Mouse (Mus musculus): ENCODE results near the gene Hist1h4h.

Hist1h4h gene

DNA sequence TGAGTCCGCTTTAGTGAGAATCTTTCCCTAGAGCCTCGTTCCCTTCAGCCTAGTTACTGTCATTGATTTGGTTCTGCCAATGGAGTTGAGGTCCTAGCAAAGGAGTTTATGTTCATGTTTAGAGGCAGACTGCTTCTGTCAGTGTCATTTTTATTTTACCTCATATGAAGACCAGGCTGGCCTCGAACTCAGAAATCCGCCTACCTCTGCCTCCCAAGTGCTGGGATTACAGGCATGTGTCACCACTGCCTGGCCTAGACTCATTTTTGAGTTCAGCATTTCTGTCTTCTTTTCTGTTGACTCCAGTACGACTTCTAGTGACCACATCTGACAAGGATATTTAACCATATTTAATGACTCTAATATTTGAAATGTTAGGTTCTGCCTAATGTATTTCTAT, 15.6 kb upstream of the Hist1h4h start:
- no peak for DNase-seq

DNA sequence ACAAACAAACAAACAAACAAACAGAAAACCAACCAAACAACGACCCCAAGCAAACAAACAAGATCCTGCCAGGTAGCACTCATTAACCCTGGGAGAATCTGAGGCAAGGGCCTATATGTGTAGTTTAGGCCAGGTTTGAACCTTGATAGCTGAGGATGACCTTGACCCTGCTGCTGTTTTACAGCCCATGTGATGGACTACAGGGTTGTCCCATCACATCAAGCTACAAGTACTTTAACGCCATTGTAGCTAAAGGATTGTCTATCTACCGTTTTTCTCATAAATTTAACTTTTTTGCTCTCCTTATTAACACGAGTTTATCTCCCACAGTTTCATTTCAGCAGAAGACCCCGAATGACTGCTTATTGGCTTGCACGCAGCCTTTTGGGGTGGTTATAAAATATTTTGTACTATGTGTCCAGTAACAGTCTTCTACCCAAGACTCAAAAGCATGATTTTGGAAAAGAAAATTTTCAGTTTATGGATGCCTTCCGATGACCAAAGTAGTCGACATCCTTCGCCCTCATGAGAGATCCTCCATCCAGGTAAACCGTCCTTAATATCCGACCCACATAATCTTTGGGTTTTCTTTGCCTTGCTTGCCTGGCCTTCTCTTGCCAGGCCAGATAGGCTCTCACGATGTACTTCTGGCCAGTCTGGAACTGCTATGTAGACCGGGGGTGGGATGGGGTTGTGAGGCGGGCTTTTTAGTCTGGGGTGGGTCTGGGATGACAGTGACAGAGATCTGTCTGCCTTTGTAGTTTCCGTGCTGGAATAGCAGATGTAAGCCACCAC, 14.8 kb upstream of the Hist1h4h start:
- no peak for DNase-seq

GRCm38 (mm10) chr13:23516822-23517602, 13.8 kb upstream of the Hist1h4h start:
- DNase-seq, result peak; percentile 89

- peak; percentile 92 for DNase-seq
These were observed 13.1 kb upstream of the Hist1h4h start for GRCm38 (mm10) chr13:23517603-23518294.

- DNase-seq, result no peak
These were observed 12.6 kb upstream of the Hist1h4h start for GRCm38 (mm10) chr13:23518295-23518603.

GRCm38 (mm10) chr13:23518885-23519284, 12.0 kb upstream of the Hist1h4h start:
- DNase-seq, result peak; percentile 88

- peak; percentile 88 for DNase-seq
These were observed 11.4 kb upstream of the Hist1h4h start for GRCm38 (mm10) chr13:23519416-23519815.

- DNase-seq, result peak; percentile 78
These were observed 9.1 kb upstream of the Hist1h4h start for GRCm38 (mm10) chr13:23521703-23522102.

DNA sequence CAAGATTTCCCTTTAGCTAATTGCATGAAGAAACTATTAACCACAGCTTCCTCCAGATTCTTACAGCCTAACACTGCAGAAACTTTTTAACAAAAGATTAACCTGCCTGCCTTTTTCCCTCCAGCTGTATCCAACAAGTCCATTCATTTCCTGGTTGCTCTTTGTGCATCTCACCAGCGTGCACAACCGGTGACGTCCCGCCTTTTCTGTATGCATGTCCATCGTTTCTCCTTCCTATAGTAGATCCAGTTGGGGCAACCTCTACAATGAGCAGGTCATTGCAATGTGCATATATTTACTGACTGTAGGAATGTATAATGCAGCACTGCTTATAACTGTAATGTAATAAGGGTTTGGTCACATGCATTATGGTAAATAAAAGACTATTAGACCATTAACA, 6.9 kb upstream of the Hist1h4h start:
- no peak for DNase-seq

DNA sequence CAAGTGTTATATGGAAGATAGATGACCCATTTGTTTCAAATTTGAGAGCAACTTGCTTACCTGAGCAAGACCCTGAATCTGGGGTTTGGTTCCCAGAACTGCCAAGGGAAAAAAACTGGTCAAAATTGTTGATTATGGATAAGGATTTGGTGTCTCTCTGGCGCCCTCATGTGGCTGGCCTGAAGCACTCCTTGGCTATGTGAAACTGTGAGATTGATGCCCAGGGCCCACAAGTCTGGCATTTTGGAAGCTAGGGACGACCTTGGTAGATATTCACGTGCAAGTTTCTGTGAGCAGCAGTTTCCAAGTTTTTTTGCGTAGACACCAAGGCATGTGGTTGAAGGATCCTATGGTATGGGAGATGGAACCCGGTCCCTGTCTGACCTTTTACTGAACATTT, 6.2 kb upstream of the Hist1h4h start:
- DNase-seq, result peak; percentile 87

DNA sequence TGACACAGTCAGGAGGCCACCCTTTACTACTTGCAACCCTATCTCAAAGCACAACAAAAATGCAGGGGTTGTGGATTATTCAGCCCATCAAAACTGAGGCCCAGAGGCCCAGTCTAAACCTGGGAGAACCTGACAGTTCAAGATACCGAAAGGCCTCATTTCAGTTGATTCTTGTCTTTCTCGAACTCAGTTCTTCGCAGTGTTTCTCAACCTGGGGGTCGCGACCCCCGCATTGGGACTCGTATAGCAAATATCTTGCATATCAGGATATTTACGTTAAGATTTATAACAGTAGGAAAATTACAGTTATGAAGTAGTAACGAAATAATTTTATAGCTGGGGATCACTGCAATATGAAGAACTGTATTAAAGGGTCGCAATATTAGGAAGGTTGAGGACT, 4.9 kb upstream of the Hist1h4h start:
- DNase-seq, result no peak

- DNase-seq, result peak; percentile 96
These were observed 4.5 kb upstream of the Hist1h4h start for GRCm38 (mm10) chr13:23526312-23526711.

- no peak for DNase-seq
These were observed 1.8 kb upstream of the Hist1h4h start for GRCm38 (mm10) chr13:23529005-23529404.

GRCm38 (mm10) chr13:23529480-23530165, 1.2 kb upstream of the Hist1h4h start:
- no peak for DNase-seq

DNA sequence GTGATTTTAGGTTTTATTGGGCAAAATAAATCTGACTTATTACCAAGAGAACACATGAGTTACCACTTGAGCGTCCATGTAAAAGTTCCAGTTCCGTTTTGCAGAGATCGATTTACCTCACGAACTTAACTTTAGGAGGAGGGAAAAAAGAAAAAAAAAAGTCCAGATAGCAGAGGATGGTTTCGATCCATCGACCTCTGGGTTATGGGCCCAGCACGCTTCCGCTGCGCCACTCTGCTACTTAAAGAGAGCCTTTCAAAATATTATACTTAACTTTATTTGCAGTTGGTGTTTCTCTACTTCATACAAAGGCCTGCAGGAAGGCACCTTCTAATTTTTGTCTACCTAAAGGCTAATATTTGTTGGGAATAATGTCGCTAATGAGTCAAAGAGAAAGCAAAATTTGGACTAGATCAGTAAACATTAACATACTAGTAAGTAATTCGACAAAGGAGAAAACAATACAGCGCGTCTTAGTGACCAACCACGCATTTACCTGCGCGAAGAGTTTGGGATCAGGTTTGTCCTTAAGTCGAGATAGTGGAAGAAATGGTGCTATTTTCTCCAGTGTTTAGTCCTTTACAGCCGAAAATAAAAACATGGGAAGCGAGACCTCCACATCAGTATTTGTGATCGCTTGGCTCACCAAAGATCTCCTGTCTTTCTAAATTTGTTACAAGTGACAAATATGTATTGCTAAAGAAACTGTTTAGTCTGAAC, 509 bp upstream of the Hist1h4h start:
- DNase-seq, result peak; percentile 77

DNA sequence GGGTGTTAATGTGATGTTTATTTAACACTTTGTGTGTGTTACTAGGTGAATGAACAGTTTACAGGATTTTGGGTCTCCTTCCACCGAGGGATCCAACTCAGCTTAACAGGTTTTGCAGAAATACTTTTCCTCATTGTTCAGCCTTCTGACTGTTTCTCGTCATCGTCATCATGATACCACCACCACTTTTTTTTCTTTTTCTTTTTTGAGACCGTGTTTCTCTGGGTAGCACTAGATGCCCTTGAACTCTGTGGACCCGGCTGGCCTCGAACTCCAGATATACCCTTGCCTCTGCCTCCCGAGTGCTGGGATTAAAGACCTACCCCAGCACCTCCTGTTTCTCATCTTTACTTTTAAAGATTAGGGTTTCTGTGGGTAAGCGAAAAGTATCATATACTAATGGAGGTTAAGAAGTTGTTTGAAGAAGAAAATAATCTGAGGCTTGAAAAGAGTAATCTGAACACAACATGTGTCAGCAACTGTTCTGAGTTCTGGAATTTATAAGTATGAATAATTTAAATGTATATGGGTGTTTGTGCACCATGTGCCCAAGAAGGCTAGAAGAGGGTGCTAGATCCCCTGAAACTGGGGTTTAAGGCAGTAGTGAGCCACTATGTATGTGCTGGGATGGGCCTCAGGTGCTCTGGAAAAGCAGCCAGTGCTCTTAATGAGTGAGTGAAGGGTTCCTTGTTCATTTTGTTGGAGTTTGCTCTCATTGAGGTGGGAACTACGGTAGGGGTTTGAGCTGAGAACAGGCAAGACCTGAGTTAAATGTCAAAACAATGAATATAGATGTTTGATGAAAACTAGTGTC, 1.6 kb downstream of the Hist1h4h start:
- no peak for DNase-seq

- DNase-seq, result peak; percentile 94
These were observed 2.9 kb downstream of the Hist1h4h start, which contains the start of gene Hist1h2af for GRCm38 (mm10) chr13:23533560-23534367. TSS of gene Hist1h2af (plus strand) at chr13:23533906.

DNA sequence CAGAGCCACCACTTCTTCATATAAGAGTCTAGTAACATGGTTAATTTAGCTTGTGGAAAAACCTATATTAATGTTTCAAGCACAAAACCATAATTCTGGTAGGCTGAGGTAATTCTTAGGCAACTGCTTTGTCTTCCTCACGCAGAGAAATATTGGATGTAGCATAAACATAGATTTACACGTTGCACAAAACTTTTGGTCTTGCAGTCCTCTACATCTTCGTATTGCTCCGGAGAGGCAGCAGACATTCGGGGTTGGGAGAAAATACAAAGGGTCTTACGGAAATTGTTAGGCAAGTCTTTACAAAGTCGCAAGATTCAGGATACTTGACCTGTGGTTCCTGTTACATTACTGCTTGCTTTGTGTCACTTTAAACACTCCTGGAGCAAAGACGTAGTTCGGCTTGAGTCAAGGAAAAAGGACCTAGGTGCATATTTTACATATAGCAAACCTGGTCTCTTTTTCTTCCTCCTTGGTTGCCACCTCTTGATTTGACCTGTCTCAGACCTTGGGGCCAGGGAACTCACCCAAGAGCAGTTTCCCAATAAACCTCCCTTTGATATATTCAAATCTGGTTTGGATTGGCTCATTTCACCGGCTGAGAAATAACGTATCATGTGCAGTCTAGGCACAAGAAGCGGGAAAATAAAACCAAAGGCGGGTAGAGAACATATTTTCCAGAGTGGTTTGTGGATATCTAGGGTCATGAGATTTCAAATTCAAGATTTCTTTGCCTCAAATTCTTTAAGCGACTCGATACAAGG, 3.7 kb downstream of the Hist1h4h start:
- no peak for DNase-seq
